In the genomic region with DNA sequence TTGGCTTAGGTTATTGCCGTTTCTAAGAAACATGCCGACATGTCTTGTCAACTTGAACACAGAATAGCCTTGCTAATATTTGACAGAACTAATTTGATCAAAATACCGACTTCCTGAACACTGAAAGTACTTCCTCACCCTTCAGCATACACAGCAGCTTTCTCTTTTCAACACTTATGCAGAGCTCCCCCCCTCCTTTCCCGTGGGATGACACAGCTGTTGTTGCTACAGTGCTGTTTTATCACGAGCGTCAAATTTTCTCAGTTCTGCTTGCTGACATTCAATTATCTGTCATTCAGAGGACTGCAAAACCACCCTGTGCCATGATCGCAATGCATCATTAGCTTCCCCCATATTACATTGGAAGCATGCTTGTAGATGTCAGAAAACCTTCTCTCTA, we compare ENCODE assay signal across 14 mouse cellular contexts. TPM values are rescaled to one million over a fixed set of nuclear protein-coding genes. Genes with fewer than 3 reads are reported as not detected.
DNase-seq lines count a peak whose midpoint lies in the region; ATAC-seq lines count a peak whose summit lies in the region.
"Had no signal": no experiment of that assay in that cellular context is flagged by ENCODE, and none has a peak within 500 bp of the region (broad histone marks: within the 10 kb centered on the region; RNA-seq: fewer than 3 reads in every experiment).

No protein-coding gene starts in this region.

- no peak overlapping the region for H3K9ac ChIP-seq in hindbrain, embryonic 11.5 days (ENCODE audit: low read depth, low read length)
- no peak overlapping the region for H3K9ac ChIP-seq in heart, embryonic 16.5 days (ENCODE audit: low read length)
- H3K9ac ChIP-seq: heart, embryonic 13.5 days had no signal

- ATAC-seq in hindbrain, embryonic 11.5 days (ENCODE audit: low FRiP score), result peak; percentile 27; the same call in 1 of the 2 replicates
- peak; percentile 75 for ATAC-seq in common myeloid progenitor, adult 5-6 weeks (replicated peaks; ENCODE audit: low read depth, poor library complexity, severe bottlenecking)
- ATAC-seq in heart, embryonic 16.5 days (replicated peaks; ENCODE audit: extremely low read depth, insufficient read depth, low FRiP score), result peak; percentile 52
- ATAC-seq in activated CD4-positive, CD25-positive, alpha-beta regulatory T cell, adult 4 months, result no peak

- intact Hi-C loops in left cerebral cortex, postnatal 14 days (cut with DNase I), result no loop called here

- no peaks in the 10 kb centered on the region for H3K9me3 ChIP-seq in hindbrain, embryonic 11.5 days (ENCODE audit: control insufficient read depth, low read length)
- no peaks in the 10 kb centered on the region for H3K9me3 ChIP-seq in hindbrain, embryonic 10.5 days
- H3K9me3 ChIP-seq in heart, embryonic 16.5 days (replicated peaks; ENCODE audit: control insufficient read depth, low read length), result no peaks in the 10 kb centered on the region
- H3K9me3 ChIP-seq: heart, embryonic 13.5 days had no signal

- H3K4me1 ChIP-seq in hindbrain, embryonic 11.5 days (replicated peaks; ENCODE audit: control insufficient read depth, insufficient read depth, low read length), result no peaks in the 10 kb centered on the region
- H3K4me1 ChIP-seq in hindbrain, embryonic 10.5 days (replicated peaks), result no peaks in the 10 kb centered on the region
- no peaks in the 10 kb centered on the region for H3K4me1 ChIP-seq in heart, embryonic 16.5 days (ENCODE audit: control insufficient read depth, insufficient read depth, low read length)

- H3K27ac ChIP-seq in hindbrain, embryonic 11.5 days (ENCODE audit: low read depth, low read length), result no peak overlapping the region
- no peak overlapping the region for H3K27ac ChIP-seq in hindbrain, embryonic 10.5 days
- H3K27ac ChIP-seq in heart, embryonic 16.5 days (ENCODE audit: low read length), result no peak overlapping the region
- H3K27ac ChIP-seq: heart, embryonic 13.5 days had no signal

- no peaks in the 10 kb centered on the region for H3K27me3 ChIP-seq in hindbrain, embryonic 11.5 days (ENCODE audit: control insufficient read depth, insufficient read depth, low read length)
- no peaks in the 10 kb centered on the region for H3K27me3 ChIP-seq in hindbrain, embryonic 10.5 days (ENCODE audit: insufficient read depth, poor library complexity, severe bottlenecking)
- no peaks in the 10 kb centered on the region for H3K27me3 ChIP-seq in heart, embryonic 16.5 days (ENCODE audit: control insufficient read depth, insufficient read depth, low read length)
- H3K27me3 ChIP-seq: CH12.LX; heart, embryonic 13.5 days had no signal

- WGBS in hindbrain, embryonic 11.5 days, result 78% methylated on average over 7 of the region's 7 CpGs
- WGBS in hindbrain, embryonic 10.5 days, result 80% methylated on average over 7 of the region's 7 CpGs
- whole genome bisulfite sequencing in heart, embryonic 16.5 days, result 40% methylated on average over 7 of the region's 7 CpGs

- H3K4me2 ChIP-seq in hindbrain, embryonic 11.5 days (replicated peaks; ENCODE audit: low read depth, low read length), result no peak overlapping the region
- no peak overlapping the region for H3K4me2 ChIP-seq in heart, embryonic 16.5 days (ENCODE audit: low read depth, low read length)
- H3K4me2 ChIP-seq: heart, embryonic 13.5 days had no signal

- peak; percentile 12 for DNase-seq in hindbrain, embryonic 11.5 days (ENCODE audit: low spot score)
- no peak for DNase-seq in hindbrain, embryonic 10.5 days (ENCODE audit: low spot score)
- DNase-seq in left cerebral cortex, postnatal 14 days (ENCODE audit: low spot score in 2 of 2), result peak; percentile 47 to 76
- DNase-seq in thymus, postnatal 14 days, result no peak
- DNase-seq in urinary bladder, postnatal 25 days (ENCODE audit: low spot score), result no peak
- DNase-seq: cerebellum, adult 11 months; lung, adult 2 months; thymus, postnatal 4 days had no signal

- no peaks in the 10 kb centered on the region for H3K36me3 ChIP-seq in hindbrain, embryonic 11.5 days (ENCODE audit: control insufficient read depth, insufficient read depth, low read length)
- no peaks in the 10 kb centered on the region for H3K36me3 ChIP-seq in hindbrain, embryonic 10.5 days
- no peaks in the 10 kb centered on the region for H3K36me3 ChIP-seq in heart, embryonic 16.5 days (ENCODE audit: control insufficient read depth, insufficient read depth)
- H3K36me3 ChIP-seq: heart, embryonic 13.5 days had no signal

- no peak overlapping the region for H3K4me3 ChIP-seq in hindbrain, embryonic 11.5 days (ENCODE audit: low read depth, low read length)
- no peak overlapping the region for H3K4me3 ChIP-seq in hindbrain, embryonic 10.5 days
- H3K4me3 ChIP-seq in heart, embryonic 16.5 days (ENCODE audit: low read length), result no peak overlapping the region
- H3K4me3 ChIP-seq: heart, embryonic 13.5 days had no signal

RNA-seq across cellular contexts. Expression of a gene that starts 10.8 kb away (rescaled TPM):
- polyA plus RNA-seq in hindbrain, embryonic 11.5 days (2014; fragmentation: Nextera tagmentation; extraction: Ambion mirVana), result 0.27 and 0.42 TPM in 2 replicates
- polyA plus RNA-seq in hindbrain, embryonic 10.5 days (2016; fragmentation: Nextera tagmentation; extraction: Ambion mirVana), result 0.04 and 0.18 TPM in 2 replicates
- total RNA-seq in common myeloid progenitor, adult 5-6 weeks (2017), result not detected in 2 replicates
- polyA plus RNA-seq in heart, embryonic 16.5 days (2015; fragmentation: Nextera tagmentation; extraction: Ambion mirVana), result not detected in 2 replicates
- 1 to 10 TPM; 3.5 to 7.2 TPM for total RNA-seq in left cerebral cortex, postnatal 14 days (2021)
- under 1 TPM; 0.13 to 0.17 TPM for polyA plus RNA-seq in activated CD4-positive, CD25-positive, alpha-beta regulatory T cell, adult 4 months (2017; shearing (Covaris generic))
- polyA plus RNA-seq: heart, embryonic 13.5 days; large intestine, adult 2 months; lung, adult 2 months had no signal

RNA-seq across cellular contexts. Expression of a gene that starts 44.2 kb away (rescaled TPM):
- polyA plus RNA-seq in hindbrain, embryonic 11.5 days (2014; fragmentation: Nextera tagmentation; extraction: Ambion mirVana), result 0.74 and 0.84 TPM in 2 replicates
- 0.29 and 0.31 TPM in 2 replicates for polyA plus RNA-seq in hindbrain, embryonic 10.5 days (2016; fragmentation: Nextera tagmentation; extraction: Ambion mirVana)
- total RNA-seq in common myeloid progenitor, adult 5-6 weeks (2017), result 0.64 TPM in 1 of 2 replicates, not detected in the other
- polyA plus RNA-seq in heart, embryonic 16.5 days (2015; fragmentation: Nextera tagmentation; extraction: Ambion mirVana), result 0.66 and 0.72 TPM in 2 replicates
- under 1 TPM in 1 of 2 experiments, not detected in 1; 0.11 TPM for total RNA-seq in left cerebral cortex, postnatal 14 days (2021)
- not detected for polyA plus RNA-seq in activated CD4-positive, CD25-positive, alpha-beta regulatory T cell, adult 4 months (2017; shearing (Covaris generic))
- total RNA-seq: CH12.LX had no signal

Comparison
In these comparisons a context has a peak if more than half of its experiments do, and no peak if none do; other contexts are left out.
1. DNase-seq: peak in hindbrain, embryonic 11.5 days (single experiment) and left cerebral cortex, postnatal 14 days (2 of 2); none in hindbrain, embryonic 10.5 days (single experiment), thymus, postnatal 14 days (single experiment) and urinary bladder, postnatal 25 days (single experiment).